Mouse (Mus musculus) left cerebral cortex, postnatal 4 days (tissue): ENCODE measurements around the gene Ulk4. TPM values are rescaled to one million over a fixed set of nuclear protein-coding genes. Genes with fewer than 3 reads are reported as not detected.
A peak's percentile ranks its signal among the peaks of the same experiment; 100 is the strongest.
"Not testable (repeated sequence)": the region's sequence is repeated elsewhere in the genome, so short reads cannot be mapped to it uniquely, and the experiment has no call there.

ENCODE experiments used
- DNase-seq: peaks from one replicate; pipeline ENCODE4 v3.0.0-alpha.2; 2022
- intact Hi-C: fragments of 180-260 bp; cut with DNase I; formaldehyde crosslinking; loops from one replicate; pipeline ENCODE4 v1.15.1; 2025
- total RNA-seq, 2 experiments: library from RNA; stranded (reverse); gene quantifications; 2 replicates each; pipeline ENCODE4 v1.2.3; 2021

The Ulk4 gene
- total RNA-seq, 2 experiments from 2014 or later, result 7.9 to 8.0 TPM

GRCm38 (mm10) chr9:121204149-121204800 is 72.7 kb downstream of the Ulk4 start:
- intact Hi-C loops, result no loop called here

GRCm38 (mm10) chr9:121203686-121204085 is 73.3 kb downstream of the Ulk4 start:
- intact Hi-C loops, result no loop called here
- no peak for DNase-seq

More at GRCm38 (mm10) chr9:121204149-121204800, 72.7 kb downstream of the Ulk4 start:
- no peak for DNase-seq

GRCm38 (mm10) chr9:121199146-121199685 is 77.8 kb downstream of the Ulk4 start:
- intact Hi-C loops, DNase-seq: not testable (repeated sequence)

GRCm38 (mm10) chr9:121196473-121196872 is 80.5 kb downstream of the Ulk4 start:
- no peak for DNase-seq
- intact Hi-C loops, result no loop called here

- intact Hi-C loops, result no loop called here
- DNase-seq, result no peak
Observed at GRCm38 (mm10) chr9:121195106-121195505, 81.9 kb downstream of the Ulk4 start.

- DNase-seq, result no peak
- intact Hi-C loops, result no loop called here
Observed at GRCm38 (mm10) chr9:121192601-121193370, 84.2 kb downstream of the Ulk4 start.

GRCm38 (mm10) chr9:121187811-121188210 is 89.2 kb downstream of the Ulk4 start:
- intact Hi-C loops, result no loop called here
- no peak for DNase-seq

GRCm38 (mm10) chr9:121185796-121186195 is 91.2 kb downstream of the Ulk4 start:
- intact Hi-C loops, result no loop called here
- DNase-seq, result peak; percentile 81

GRCm38 (mm10) chr9:121176350-121176749 is 100.6 kb downstream of the Ulk4 start:
- intact Hi-C loops, result no loop called here
- no peak for DNase-seq

- DNase-seq, result no peak
- intact Hi-C loops, result no loop called here
Observed at GRCm38 (mm10) chr9:121175201-121175600, 101.8 kb downstream of the Ulk4 start.

GRCm38 (mm10) chr9:121172123-121172522 is 104.9 kb downstream of the Ulk4 start:
- intact Hi-C loops, result no loop called here
- DNase-seq, result no peak

GRCm38 (mm10) chr9:121171609-121172008 is 105.4 kb downstream of the Ulk4 start:
- DNase-seq, result no peak
- intact Hi-C loops, result no loop called here

GRCm38 (mm10) chr9:121164607-121165006 is 112.4 kb downstream of the Ulk4 start:
- DNase-seq, result peak; percentile 29
- intact Hi-C loops, result no loop called here

GRCm38 (mm10) chr9:121162789-121163188 is 114.2 kb downstream of the Ulk4 start:
- peak; percentile 29 for DNase-seq
- intact Hi-C loops, result no loop called here

- peak; percentile 78 for DNase-seq
- intact Hi-C loops, result no loop called here
Observed at GRCm38 (mm10) chr9:121161818-121162565, 115.0 kb downstream of the Ulk4 start.

- intact Hi-C loops, result no loop called here
- no peak for DNase-seq
Observed at GRCm38 (mm10) chr9:121156253-121156831, 120.7 kb downstream of the Ulk4 start.

GRCm38 (mm10) chr9:121153276-121153675 is 123.7 kb downstream of the Ulk4 start:
- intact Hi-C loops, result no loop called here

GRCm38 (mm10) chr9:121148602-121149001 is 128.4 kb downstream of the Ulk4 start:
- intact Hi-C loops, result no loop called here
- DNase-seq, result no peak

More at GRCm38 (mm10) chr9:121153276-121153675, 123.7 kb downstream of the Ulk4 start:
- DNase-seq, result no peak

GRCm38 (mm10) chr9:121143208-121143607 is 133.8 kb downstream of the Ulk4 start:
- intact Hi-C loops, result no loop called here
- no peak for DNase-seq

- intact Hi-C loops, result no loop called here
- DNase-seq, result no peak
Observed at GRCm38 (mm10) chr9:121132549-121132948, 144.4 kb downstream of the Ulk4 start.

- intact Hi-C loops, result no loop called here
Observed at GRCm38 (mm10) chr9:121129533-121129932, 147.5 kb downstream of the Ulk4 start.

More at GRCm38 (mm10) chr9:121129533-121129932, 147.5 kb downstream of the Ulk4 start:
- no peak for DNase-seq
